Mouse (Mus musculus) A20 (cell line): Measurements from ENCODE around the gene Mast1.

Experiments used
- DNase-seq: peaks from one replicate; pipeline ENCODE4 v3.0.0-alpha.2; 2011; ENCODE audit warnings: low read depth, low spot score

Mast1 gene

DNA sequence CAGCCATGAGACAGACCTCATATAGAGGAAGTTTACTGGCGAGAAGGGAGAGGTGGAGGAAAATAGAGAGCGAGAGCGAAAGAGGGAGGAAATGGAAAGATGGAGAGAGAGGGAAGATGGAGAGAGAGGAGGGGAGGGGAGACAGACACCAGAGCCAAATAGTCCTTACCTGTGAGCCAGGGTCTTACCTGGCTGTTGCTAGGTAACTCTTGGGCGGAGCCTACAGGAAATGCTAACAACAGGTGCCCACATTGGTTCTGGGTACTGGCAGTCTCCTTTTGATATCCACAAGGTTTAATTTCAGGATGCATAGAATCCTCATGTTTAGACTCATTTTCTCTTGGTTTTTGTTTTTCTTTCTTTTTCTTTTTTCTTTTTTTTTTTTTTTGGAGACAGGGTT, 64.1 kb downstream of the Mast1 start:
- peak; percentile 14 for DNase-seq

DNA sequence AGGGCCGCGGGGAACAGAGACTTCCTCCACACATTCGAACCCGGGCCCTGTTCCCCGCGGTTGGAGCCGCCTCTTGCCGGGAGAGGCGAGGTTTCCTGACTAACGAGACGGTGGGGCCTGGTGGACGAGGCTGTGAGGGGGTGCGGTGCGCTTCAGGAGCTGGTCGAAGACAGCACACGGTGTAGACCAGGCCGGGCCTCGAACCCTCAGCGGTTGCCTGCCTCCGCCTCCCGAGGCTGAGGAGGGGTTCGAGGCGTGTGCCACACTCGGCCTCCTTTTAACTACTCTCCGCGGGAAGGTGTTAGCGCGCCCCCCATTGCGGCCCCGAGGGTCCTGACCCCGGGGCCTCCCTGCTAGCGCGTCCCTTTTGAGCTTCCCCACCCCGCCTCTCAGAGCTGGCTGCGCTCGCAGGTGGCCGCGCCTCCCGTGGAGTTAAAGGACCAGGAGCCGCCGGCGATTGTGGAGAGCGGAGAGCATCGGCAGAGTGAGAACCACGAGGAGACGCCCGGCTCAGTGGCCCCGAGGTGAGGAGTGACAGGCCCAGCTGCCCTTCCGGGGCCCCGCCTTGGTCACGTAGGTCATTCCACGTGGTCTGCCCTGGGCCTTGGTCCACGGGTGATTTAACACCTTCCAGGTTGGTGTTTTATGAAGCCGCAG, 64.7 kb downstream of the Mast1 start:
- DNase-seq = no peak

DNA sequence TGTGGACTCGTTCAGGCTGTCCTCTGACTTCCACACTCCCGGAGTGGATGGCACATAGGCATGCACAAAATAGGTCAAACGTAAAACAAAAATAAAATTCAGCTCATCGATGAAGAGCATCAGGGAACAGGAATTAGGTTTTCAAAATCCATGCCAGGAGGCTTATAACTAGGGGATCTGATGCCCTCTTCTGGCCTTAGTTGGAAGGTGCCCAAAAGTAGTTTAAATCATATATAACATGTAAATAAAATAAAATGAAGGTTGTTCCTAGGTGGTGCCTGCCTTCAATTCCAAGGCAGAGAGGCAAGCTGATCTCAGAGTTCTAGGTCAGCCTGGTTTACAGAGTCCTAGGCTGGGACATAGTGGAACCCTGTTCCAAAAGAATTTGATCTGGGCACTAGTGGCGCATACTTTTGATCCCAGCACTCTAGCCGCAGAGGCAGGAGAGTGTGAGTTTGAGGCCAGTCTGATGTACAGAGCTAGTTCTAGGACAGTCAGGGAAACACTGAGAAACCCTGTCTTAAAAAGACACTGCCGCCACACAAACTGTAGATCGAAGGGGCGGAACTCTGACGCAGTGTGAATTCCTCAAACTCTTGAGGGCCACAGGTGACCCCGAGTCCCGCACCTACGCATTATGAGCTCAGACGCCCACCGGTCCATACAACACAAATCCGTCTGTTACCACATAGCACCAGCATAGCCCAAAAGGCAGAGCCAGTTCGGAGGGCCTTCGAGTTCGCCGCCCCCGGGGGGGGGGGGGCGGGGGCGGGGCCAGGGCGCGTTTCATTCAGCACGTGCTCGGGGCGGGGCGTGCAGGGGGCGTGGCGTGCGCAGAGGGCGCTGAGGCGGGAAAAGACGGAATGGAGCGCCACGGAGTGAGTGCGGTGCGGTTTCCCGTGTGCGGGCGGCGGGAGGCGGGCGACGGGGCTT, 65.5 kb downstream of the Mast1 start, which contains the start of gene Syce2:
TSS of gene Syce2 (plus strand) at position 736 of the 933 bp plus-strand sequence.
- DNase-seq = peak; percentile 90
